Mouse (Mus musculus) forebrain, embryonic 12.5 days (tissue): ENCODE measurements around the gene Fbrsl1. TPM values are rescaled to one million over a fixed set of nuclear protein-coding genes. Genes with fewer than 3 reads are reported as not detected.

Source experiments
- ATAC-seq: fragments of 200-750 bp; cut with Nextera tagmentation; 2 replicates; pipeline ENCODE4 v1.8.0; 2017; ENCODE audit warnings: moderate TSS enrichment; ENCODE audit not compliant: low FRiP score
- H3K27ac ChIP-seq: fragments of 300-500 bp; sonication (generic); 2 replicates; pipeline ENCODE4 v1.5.1; 2016; ENCODE audit warnings: mild to moderate bottlenecking
- H3K27me3 ChIP-seq: fragments of 300-500 bp; sonication (generic); 2 replicates; pipeline ENCODE4 v1.6.1; 2016; ENCODE audit warnings: mild to moderate bottlenecking
- H3K36me3 ChIP-seq: fragments of 300-500 bp; sonication (generic); replicated peaks from 2 replicates; pipeline ENCODE4 v1.6.1; 2016; ENCODE audit warnings: mild to moderate bottlenecking
- H3K4me1 ChIP-seq: fragments of 300-500 bp; sonication (generic); 2 replicates; pipeline ENCODE4 v1.6.1; 2016
- H3K4me2 ChIP-seq: fragments of 300-500 bp; sonication (generic); 2 replicates; pipeline ENCODE4 v1.6.1; 2016; ENCODE audit warnings: mild to moderate bottlenecking, moderate library complexity
- H3K4me3 ChIP-seq: fragments of 300-500 bp; sonication (generic); replicated peaks from 2 replicates; pipeline ENCODE4 v1.5.1; 2016; ENCODE audit warnings: mild to moderate bottlenecking
- H3K9ac ChIP-seq: fragments of 300-500 bp; sonication (generic); 2 replicates; pipeline ENCODE4 v1.6.1; 2016; ENCODE audit warnings: mild to moderate bottlenecking
- H3K9me3 ChIP-seq: fragments of 300-500 bp; sonication (generic); 2 replicates; pipeline ENCODE4 v1.6.1; 2016
- WGBS: fragments of 180-500 bp; shearing (Covaris S2); methylation state at CpG from one replicate; pipeline ENCODE4 v1.1.7; 2016; 5-methylcytosine and 5-hydroxymethylcytosine counted together
- polyA plus RNA-seq: library from polyadenylated mRNA; unstranded; fragments of >200 nt; fragmentation: Nextera tagmentation; extraction: Ambion mirVana; gene quantifications from 2 replicates; pipeline ENCODE4 v1.2.1, GENCODE M21; 2016

Fbrsl1 gene
- polyA plus RNA-seq, 1 experiment from 2014 or later, result 39.8 TPM

DNA sequence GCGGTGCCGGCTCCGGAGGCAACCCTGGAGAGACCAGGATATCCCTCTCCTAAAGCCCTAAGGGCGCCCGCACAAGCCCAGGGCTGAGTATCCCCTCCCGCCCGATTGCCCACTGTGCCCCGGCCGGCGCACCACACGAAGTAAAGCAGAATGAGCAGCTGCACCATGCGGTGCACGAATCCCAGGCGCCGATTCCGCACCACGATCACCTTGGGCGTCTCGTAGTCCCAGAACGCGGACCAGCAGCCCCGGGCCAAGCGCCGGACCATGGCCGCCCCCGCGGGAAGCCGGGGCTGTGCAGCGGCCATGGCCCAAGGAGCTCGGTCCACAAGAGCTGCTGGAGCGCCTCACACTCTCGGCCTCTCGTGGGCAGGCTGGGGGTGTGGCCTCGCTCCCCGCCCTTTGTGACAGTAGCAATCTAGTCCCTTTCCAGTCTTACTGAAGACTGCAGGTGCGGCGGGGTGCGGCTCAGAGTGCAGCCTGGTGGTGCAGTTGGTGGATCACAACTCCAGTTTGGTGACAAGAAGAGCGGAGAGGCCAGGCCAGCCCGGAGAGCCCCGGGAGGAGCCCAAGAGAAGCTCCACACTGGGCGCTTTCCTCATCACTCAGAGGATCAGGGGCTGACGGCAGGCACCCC is 105.5 kb downstream of the Fbrsl1 start, which contains the start of gene P2rx2:
Gene P2rx2 (minus strand): TSS at position 565 of the 637 bp plus-strand sequence.
- 1% methylated on average over 43 of the region's 43 CpGs for WGBS
- H3K4me3 ChIP-seq, result peak within 1 kb of the TSS; percentile 54
- H3K4me2 ChIP-seq, result peak within 1 kb of the TSS; percentile 92
- H3K36me3 ChIP-seq, result peaks cover 10% of the 10 kb centered on the region
- peaks cover 42% of the 10 kb centered on the region for H3K27me3 ChIP-seq
- no peaks in the 10 kb centered on the region for H3K9me3 ChIP-seq
- peak within 1 kb of the TSS; percentile 68 for H3K9ac ChIP-seq
- peaks cover 12% of the 10 kb centered on the region for H3K4me1 ChIP-seq
- H3K27ac ChIP-seq, result no peak within 1 kb of the TSS
- peak; percentile 78 for ATAC-seq

DNA sequence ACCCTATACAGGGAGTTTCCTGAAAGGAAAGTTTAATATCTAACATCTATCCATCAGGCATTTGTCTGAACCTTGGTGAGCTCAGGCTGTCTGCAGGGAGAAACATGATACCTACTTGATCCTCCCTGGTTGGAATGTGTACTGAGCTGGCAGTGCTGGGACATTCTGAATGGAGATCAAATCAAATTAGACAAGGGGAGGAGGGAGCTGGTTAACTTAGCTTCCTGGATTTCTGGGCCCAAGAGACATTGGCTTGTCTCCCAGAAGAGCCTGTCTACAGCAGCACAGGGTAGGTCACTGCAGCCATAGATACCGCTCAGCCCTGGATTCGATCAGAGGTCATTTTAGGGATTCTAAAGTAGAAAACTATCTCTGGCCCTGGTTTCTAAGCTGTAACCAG is 109.5 kb downstream of the Fbrsl1 start:
- 100% methylated on average over 2 of the region's 2 CpGs for WGBS
- H3K4me1 ChIP-seq, result peaks cover 12% of the 10 kb centered on the region
- no peak for ATAC-seq
- no peaks in the 10 kb centered on the region for H3K9me3 ChIP-seq
- peaks cover 50% of the 10 kb centered on the region for H3K36me3 ChIP-seq
- no peak overlapping the region for H3K4me3 ChIP-seq
- no peak overlapping the region for H3K27ac ChIP-seq
- H3K27me3 ChIP-seq, result peaks cover 29% of the 10 kb centered on the region
- no peak overlapping the region for H3K4me2 ChIP-seq
- H3K9ac ChIP-seq, result no peak overlapping the region

DNA sequence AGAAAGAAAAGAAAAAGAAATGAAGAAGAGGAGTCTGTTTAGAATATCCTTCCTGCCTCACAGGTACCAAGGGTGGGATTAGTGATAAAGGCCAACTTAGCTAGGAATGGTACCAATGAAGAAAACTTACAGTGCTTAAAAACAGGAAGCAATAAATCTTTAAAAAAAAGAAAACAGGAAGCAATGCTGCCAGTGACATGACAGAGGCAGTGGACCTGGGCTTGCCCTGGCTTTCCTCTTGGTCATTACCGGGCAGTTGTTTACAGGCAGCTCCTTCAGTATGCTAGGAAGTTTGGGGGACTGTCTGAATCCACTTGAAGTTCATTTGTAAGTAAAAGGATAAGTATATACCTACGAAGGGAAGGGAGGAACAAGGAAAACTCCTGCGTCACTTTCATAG is 117.8 kb downstream of the Fbrsl1 start:
- no peak for ATAC-seq
- H3K4me1 ChIP-seq, result no peaks in the 10 kb centered on the region
- WGBS, result 91% methylated on average over 3 of the region's 3 CpGs

DNA sequence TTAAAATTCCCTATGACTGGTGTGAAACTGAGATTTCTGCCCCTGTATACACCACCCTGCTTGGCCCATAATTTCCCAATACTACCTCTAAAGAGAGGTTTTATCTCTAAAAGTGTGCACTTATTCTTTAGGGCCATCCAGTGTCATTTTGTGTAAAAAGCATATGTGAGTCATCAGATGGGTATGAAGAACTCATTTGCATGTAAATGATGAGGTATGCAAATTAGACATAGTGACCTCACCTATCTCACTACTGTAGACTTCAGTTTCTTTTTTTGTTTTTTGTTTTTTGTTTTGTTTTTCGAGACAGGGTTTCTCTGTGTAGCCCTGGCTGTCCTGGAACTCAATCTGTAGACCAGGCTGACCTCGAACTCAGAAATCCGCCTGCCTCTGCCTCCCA is 135.2 kb downstream of the Fbrsl1 start:
- H3K36me3 ChIP-seq, result peaks cover 74% of the 10 kb centered on the region
- no peak overlapping the region for H3K4me3 ChIP-seq

More for the DNA sequence above, 117.8 kb downstream of the Fbrsl1 start:
- no peak overlapping the region for H3K4me2 ChIP-seq
- no peaks in the 10 kb centered on the region for H3K9me3 ChIP-seq
- no peak overlapping the region for H3K4me3 ChIP-seq
- H3K9ac ChIP-seq, result no peak overlapping the region
- H3K36me3 ChIP-seq, result peaks cover 91% of the 10 kb centered on the region
- H3K27me3 ChIP-seq, result no peaks in the 10 kb centered on the region
- no peak overlapping the region for H3K27ac ChIP-seq

More for the DNA sequence above, 135.2 kb downstream of the Fbrsl1 start:
- H3K4me1 ChIP-seq, result no peaks in the 10 kb centered on the region
- 81% methylated on average over 3 of the region's 3 CpGs for WGBS
- no peak overlapping the region for H3K4me2 ChIP-seq
- H3K9me3 ChIP-seq, result no peaks in the 10 kb centered on the region
- H3K27me3 ChIP-seq, result no peaks in the 10 kb centered on the region
- no peak overlapping the region for H3K9ac ChIP-seq
- H3K27ac ChIP-seq, result no peak overlapping the region
- ATAC-seq, result no peak

Other genes starting within 250 kb of the Fbrsl1 start
- gene Ankle2, start 217.5 kb downstream of the Fbrsl1 start, polyA plus RNA-seq, result 37.3 and 39.0 TPM in 2 replicates
- gene Pgam5, start 178.6 kb downstream of the Fbrsl1 start, polyA plus RNA-seq, result 87.3 and 88.7 TPM in 2 replicates
- gene Pxmp2, start 162.3 kb downstream of the Fbrsl1 start, polyA plus RNA-seq, result 10.4 and 11.7 TPM in 2 replicates
- gene Pole, start 162.2 kb downstream of the Fbrsl1 start, polyA plus RNA-seq, result 45.4 and 46.1 TPM in 2 replicates
- 1.8 and 1.9 TPM in 2 replicates for gene P2rx2, start 105.3 kb downstream of the Fbrsl1 start, polyA plus RNA-seq
- not detected in 2 replicates for gene Lrcol1, start 103.8 kb downstream of the Fbrsl1 start, polyA plus RNA-seq
- 3.6 and 6.0 TPM in 2 replicates for gene Galnt9, start 95.9 kb upstream of the Fbrsl1 start, polyA plus RNA-seq
- 58.3 and 61.1 TPM in 2 replicates for gene Noc4l, start 204.9 kb upstream of the Fbrsl1 start, polyA plus RNA-seq
- gene Ddx51, start 204.9 kb upstream of the Fbrsl1 start, polyA plus RNA-seq, result 31.7 and 33.8 TPM in 2 replicates